Mouse (Mus musculus) layer of hippocampus, adult 9-11 months (tissue): ENCODE measurements around the gene Pdcd2l.
"Not testable (repeated sequence)": the region's sequence is repeated elsewhere in the genome, so short reads cannot be mapped to it uniquely, and the experiment has no call there.

Source experiments
- DNase-seq: peaks from one replicate; pipeline ENCODE4 v3.0.0; 2022

Gene Pdcd2l

DNA sequence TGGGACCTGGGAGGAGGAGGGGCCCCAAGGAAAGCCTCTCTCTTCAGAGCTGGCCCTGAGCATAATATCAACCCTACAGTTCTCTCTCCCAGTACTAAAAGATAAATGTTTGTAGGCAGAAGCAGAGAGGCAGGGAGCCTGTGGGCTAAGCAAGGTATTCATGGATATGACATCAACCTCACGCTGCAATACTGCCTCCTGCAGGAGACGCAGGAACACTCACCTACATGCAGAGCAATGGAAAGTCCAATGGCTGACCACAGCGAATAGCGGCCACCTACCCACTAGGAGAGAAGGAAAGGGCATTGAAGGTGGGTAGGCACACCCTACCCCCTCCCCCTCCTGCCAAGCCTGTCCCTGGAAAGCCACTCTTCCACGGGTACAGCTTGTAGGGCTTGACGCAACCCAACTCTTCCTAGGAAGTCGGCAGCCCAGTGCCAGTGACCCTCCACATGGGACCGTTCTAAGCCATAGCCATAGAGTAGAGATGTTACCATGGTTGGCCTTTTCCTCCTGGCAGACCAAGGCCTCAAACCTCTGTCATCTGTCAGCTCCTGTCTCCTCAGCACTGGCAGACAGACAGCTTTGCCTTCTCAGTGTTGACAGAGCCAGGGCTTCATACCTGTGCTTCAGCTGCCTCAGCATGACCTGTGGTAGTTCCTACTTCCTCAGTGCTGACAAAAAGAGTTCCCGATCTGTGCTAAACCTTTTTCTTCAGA, 11.7 kb upstream of the Pdcd2l start:
- no peak for DNase-seq

DNA sequence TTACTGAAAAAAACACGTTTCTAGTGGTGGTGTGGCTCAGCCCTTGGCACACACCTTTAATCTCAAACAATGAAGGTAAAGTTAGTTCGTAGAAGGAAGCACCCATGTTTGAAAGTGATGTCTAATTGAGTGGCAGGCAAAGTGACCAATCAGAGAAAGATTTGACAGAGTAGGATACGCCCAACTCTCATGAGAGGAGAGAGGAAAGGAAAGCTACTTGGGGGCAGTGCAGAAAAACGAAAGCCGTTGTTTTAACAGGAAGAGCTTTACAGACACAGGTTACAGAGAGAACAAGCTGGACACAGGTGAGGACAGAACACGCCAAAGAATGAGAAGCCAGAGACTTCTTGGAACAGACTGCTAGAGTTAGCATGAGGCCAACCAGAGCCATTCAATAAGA, 9.9 kb upstream of the Pdcd2l start:
- DNase-seq = no peak

DNA sequence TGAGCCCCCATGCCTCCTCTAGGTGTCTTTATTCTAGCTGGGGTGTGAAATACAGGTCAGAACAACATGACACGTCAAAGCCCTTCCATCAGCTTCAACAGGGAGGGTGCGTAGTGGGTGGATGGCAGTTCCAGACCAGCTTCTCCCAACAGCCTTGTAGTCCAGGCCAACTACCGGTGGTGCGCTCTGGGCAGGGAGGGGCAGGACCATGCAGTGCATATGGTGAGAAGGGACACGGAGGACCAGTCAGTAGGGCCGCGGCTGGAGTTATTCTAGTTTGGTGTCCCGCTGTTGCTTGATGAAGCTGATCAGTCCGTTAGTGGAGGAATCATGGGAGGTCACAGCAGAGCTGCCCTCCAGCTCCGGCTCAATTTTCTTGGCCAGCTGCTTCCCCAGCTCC, 5.7 kb upstream of the Pdcd2l start:
- DNase-seq = not testable (repeated sequence)

DNA sequence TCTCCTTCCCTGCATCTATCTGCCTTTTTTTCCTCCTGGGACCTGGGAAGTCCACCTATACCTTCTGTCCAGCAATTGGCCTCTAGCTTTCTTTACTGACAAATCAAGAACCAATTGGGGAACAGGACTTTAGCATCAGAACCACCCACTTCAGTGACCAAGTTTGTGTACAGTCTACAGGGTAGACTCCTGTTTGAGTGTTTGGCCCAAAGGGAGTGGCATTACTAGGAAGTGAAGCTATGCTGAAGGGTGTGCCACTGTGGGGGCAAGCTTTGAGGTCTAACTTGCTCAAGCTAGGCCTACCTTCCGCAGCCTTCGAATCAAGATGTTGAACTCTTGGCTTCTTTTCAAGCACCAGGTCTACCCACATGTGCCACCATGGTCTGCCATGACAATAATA, 4.4 kb upstream of the Pdcd2l start:
- DNase-seq = no peak

DNA sequence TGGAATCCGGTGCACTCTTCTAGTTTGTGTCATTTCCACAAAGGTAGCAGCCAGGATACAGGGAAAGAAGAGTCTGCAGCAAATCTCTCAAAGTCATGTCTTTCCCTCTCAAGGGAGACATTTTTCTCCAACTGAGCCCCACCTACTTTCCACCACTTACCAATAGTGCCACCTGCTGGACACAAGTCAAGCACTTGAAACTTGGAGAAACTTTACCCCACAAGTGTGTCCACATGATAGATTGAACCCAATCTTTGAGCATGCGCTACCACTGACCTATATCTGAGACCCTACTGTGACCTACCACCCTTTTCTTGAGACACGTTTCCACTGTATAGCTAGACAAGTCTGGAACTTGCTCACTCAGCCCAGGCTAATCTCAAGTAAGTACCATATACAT, 1.9 kb upstream of the Pdcd2l start:
- no peak for DNase-seq

DNA sequence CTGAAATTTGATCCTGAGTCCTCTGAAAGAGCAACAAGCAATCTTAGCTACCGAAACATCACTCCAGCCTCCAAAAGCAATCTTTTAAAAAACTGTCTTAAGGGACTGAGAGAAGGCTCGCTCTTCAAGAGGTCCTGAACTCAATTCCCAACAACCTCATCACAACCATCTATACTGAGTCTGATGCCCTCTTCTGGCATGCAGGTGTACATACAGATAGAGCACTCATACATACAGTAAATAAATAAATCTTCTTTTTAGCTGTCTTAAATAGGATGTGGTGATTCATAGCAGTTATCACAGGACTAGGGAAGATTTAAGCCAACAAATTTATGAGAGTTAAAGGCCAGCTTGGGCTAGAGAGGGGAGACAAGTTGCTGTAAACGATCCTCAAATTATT, 829 bp downstream of the Pdcd2l start:
- no peak for DNase-seq

GRCm38 (mm10) chr7:34192825-34193224, 3.6 kb downstream of the Pdcd2l start:
- no peak for DNase-seq

DNA sequence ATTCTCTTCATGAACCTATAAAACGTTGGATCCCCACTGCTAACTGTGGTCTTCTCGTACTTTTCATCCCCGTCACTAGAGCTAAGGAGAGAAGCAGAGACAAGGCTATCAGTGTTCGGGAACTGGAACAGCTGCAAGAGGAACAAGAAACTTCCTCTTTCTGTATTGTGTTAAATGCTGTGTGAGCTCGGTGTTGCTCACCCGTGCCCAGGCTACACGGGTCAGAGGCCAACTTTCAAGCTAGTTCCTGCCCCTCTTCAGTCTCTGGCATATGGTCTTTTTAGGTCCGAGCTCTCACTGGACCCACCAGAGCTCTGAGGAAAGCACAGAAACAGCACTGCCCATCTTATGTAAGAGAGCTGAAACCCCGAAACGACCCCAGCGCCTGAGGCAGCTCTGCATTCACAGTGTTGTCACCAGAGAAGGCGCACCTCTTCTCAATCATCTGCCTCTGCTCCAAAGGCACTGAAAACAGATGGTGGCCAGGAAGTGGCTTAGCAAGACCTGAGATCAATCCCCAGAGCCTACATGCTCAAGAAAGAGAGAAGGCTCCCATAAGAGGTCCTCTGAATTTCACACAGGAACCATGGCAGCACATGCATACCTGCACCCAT, 7.0 kb downstream of the Pdcd2l start:
- no peak for DNase-seq

DNA sequence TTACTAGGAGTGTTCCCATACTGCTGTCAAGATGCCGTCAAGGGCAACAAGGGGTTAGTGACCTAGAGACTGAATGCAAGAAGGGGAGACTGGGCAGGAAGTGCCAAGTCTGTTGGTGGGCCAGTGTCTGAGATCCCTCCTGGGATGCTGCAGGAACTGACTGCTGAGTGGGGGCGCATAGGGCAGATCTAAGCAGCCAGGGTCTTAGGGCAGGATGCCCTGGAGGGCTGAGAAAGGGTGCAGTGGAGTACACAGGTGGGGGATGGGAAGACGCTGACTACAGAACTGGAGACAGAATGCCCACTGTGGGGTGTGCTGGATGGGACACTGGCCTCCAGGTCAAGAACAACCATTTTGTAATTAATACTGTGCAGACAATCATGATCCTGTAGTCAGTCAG, 12.7 kb downstream of the Pdcd2l start:
- DNase-seq = no peak

DNA sequence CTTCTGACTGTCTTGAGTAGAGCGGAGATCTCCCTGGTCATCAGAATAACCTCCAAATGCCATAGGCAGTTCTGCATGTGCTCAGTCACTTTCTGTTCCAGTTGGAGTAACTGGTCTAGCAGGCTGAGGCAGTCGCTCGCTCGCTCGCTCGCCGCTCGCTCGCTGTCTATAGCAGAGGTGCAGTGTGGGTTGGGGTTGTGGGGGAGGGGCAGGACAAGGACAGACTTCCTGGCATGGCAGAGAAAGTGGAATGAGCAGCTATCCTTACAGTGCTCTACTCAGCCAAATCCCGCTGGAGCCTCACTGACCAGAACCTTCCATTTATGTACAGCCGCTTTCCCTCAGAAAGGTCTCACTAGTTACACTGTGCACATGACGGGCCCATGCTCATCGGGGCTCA, 13.1 kb downstream of the Pdcd2l start:
- DNase-seq = no peak

GRCm38 (mm10) chr7:34176241-34176640, 20.2 kb downstream of the Pdcd2l start:
- DNase-seq = not testable (repeated sequence)

GRCm38 (mm10) chr7:34172251-34172650, 24.2 kb downstream of the Pdcd2l start:
- DNase-seq = no peak

- no peak for DNase-seq
Observed at GRCm38 (mm10) chr7:34169454-34169853, 27.0 kb downstream of the Pdcd2l start, which contains the start of gene Uba2. Gene Uba2, minus strand, starts transcription at chr7:34169599.

DNA sequence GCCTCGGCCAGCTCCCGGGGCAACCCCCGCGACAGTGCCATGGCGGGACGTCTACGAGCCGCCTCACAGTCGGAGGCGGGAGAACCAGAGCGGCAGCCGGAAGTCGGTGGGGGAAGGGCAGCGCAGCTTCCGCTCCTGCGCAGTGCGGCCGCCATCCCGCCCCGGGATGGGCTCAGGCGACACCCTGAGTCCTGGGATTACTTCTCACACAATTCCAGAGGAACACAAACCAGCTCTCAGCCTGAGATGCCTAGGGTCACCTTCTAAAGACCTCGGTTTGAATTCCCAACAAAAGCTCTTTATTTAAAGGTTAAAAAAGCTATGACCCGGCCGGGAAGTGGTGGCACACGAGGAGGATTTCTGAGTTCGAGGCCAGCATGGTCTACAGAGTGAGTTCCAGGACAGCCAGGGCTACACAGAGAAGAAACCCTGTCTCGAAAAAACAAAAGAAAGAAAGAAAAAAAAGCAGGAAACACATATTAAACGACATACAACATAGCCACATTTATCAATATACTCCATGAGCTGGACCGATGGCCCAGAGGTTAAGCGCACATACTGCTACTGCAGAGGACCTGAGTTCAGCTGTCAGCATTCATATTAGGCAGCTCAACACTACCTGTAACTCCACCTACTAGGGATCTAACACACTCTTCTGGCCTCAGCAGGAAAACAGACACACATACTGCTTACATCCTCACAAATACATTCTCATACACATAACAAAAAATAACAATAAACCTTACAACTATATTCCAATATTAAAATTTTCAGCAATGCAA, 27.8 kb downstream of the Pdcd2l start:
- peak; percentile 89 for DNase-seq

DNA sequence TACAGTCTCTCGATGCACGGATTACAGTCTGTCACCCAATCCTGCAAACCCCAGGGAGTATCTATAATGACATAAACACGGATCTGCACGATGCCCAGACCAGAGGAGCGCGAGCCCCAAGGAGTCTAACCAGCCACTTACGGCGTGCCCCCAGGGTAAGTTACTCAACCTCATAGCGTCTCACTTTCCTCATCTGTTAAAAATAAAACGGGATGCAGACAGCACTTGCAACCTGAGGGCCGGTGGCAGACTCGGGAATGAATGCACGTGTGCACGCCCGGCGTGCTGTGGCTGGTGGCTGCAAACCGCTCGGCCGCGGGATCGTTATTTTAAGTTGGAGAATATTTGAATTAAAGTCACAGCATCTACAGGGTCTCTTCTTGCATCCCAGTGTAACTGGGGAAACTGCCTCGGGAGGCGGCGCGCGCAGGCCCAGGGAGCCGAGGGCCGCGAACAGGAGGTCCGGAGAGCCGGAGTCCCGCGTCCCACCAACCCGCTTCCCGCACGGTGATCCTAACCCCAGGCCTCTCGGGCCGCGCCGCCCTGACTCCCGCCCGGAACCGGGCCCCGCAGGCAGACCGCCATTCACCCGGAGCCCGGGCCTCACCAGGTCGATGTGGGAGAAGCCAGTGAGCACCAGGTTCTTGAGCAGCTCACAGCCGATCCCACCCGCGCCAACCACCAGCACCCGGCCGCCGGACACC, 28.5 kb downstream of the Pdcd2l start:
- DNase-seq = peak; percentile 15

- DNase-seq = no peak
Observed at GRCm38 (mm10) chr7:34166850-34167249, 29.6 kb downstream of the Pdcd2l start.

DNA sequence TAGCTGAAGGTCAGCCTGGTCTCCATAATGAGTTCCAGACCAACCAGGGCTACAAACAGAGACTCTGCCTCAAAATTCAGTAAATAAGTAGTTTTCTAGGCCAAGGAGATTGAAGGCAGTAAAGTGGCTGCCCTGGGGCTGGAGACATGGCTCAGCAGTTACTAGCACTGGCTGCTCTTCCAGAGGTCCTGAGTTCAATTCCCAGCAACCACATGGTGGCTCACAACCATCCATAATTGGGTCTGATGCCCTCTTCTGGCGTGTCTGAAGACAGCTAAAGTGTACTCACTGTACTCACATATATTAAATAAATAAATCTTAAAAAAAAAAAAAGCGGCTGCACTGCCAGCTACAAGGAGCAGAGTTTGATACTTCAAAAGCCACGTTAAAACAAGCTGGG, 30.5 kb downstream of the Pdcd2l start:
- no peak for DNase-seq

DNA sequence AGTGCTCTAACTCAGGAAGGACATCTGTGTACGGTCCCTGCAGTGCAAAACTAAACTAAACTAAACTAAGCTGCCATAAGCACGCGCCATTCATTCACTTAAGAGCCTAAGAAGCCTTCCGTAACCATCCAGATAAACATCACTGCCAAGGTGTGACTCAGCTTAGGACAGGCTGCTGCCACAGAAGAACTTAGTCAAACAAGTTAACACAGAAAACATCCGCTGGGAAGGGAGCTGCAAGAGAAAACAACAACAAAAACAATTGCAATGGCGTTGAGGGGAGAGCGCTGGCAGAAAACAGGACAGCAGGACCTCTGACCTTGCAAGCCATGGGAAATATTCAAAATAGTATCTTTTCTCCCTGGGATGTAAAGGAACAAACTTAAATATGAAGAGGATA, 31.8 kb downstream of the Pdcd2l start:
- no peak for DNase-seq

DNA sequence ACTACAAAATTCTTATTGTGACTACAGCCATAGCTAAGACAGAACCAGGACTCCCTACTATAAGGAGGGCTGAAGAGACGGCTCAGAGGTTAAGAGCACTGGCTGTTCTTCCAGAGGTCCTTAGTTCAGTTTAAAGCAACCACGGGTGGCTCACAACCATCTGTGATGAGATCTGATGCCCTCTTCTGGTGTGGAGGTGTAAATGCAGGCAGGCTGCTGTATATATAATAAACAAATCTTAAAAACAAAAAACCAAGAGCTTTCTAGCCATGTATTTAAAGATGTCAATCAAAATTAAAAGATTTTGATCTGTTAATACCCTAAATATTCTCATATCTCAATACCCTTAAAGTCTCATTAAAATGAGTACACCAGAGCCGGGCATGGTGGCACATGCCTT, 37.3 kb downstream of the Pdcd2l start:
- DNase-seq = no peak

DNA sequence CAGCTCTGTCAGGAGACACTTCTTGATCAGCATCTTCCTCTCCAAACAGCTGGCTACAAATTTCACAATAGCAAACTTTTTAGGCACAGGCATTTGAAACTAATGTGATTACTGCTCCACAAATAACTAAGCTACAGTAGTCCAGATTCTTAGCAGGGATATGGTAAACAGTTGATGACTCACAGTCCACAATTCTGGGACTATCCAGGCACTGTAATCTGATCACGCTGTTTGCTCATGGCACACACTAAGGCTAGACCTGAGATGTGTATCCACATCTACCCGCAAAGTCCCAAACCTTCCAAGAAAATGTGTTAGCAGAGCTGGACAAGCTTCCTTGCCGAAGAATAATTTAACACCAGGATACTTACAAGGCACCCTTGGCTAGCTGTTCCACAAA, 38.5 kb downstream of the Pdcd2l start:
- no peak for DNase-seq

GRCm38 (mm10) chr7:34147193-34147592, 49.3 kb downstream of the Pdcd2l start:
- DNase-seq = no peak

DNA sequence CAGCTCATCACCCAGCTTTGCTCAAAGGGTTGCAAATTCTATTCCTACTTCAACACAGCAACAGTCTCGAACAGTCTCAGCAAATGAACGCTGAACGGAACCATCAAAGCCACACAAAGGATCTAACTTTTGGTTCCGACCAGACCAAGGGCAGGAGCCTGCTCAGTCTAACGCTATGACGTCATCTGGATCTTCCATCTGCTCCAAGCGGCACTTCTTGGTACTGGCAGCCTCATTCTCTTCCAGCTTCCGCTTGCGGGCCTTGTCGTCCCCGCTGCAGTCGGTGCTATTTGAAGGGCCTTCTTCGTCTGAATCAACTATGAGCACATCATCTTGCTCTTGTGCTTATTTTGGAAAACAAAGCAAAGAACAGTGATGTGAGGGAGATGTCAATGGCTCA, 55.3 kb downstream of the Pdcd2l start:
- no peak for DNase-seq

DNA sequence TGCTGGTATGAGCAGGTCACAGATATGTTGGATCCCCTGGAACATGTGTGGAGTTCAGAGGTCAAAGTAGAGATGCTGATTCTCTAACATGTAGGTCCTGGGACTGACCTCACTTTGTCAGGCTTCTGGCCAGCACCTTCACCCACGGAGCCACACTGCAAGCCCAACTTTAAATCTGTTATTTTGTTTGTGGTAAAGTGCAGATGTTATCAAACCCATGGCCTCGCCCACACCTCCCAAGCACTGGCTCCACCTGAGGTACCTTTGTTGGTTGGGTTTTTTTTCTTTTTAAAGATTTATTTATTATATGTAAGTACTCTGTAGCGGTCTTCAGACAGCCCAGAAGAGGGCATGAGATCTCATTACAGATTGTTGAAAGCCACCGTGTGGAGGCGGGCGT, 57.0 kb downstream of the Pdcd2l start:
- no peak for DNase-seq
